Mouse (Mus musculus) B cell, adult 62 days (primary cell): ENCODE data around the gene Tekt3. TPM values are rescaled to one million over a fixed set of nuclear protein-coding genes. Genes with fewer than 3 reads are reported as not detected.

Experiments
- total RNA-seq: library from RNA; stranded (reverse); gene quantifications from 4 replicates; pipeline ENCODE4 v1.2.4, GENCODE M21; 2023

The Tekt3 gene
- not detected in 4 replicates for total RNA-seq

DNA sequence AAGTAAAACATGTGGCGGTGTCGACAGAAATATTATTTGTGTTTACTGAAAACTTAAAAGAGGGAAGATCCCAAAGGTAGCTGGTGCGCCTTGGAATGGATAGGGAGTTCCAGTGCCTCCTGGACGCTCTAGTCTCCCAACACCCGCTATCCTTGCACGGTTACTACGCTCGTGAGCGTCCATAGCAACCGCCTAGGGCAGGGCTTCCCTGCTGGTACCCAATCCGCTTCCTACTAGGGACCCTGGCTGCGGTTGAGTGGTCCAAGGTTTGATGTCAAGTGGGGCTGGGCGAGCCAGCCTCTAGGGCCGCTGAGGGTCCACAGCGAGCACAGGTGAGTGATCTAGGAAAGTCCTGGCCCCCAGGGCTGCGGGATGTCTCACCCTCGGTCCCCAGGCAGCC is at the start of gene Tekt3:
TSS of gene Tekt3 (plus strand) at position 209 of the 400 bp plus-strand sequence.

DNA sequence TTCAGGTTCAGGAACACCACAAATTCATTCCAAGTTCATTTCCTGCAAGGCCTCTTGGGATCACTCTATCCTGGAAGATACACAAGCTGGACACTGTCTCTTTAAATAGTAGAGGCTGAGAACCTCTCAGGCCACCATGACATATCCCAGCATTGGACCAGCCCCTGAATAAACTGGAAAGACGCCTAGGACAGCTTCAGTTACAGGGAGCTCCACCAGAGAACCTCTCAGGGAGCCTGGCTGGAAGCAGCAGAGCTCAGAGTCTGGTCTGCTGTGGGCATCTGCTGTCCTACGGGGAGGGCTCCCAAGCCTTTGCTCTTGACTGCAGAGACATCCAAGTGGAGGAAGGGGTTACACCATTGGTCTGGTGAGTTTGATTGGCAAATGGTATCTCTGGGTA is 67.3 kb downstream of the Tekt3 start, which contains the start of gene Pmp22:
TSS of gene Pmp22 (plus strand) at position 199 of the 400 bp plus-strand sequence.

Other genes starting within 250 kb of the Tekt3 start
- gene Trim16, start 241.4 kb upstream of the Tekt3 start, total RNA-seq, result 1.4 to 2.6 TPM (median 2.0 TPM) in 4 replicates
- 7.7 to 14.0 TPM (median 8.9 TPM) in 4 replicates for gene Fbxw10, start 214.6 kb upstream of the Tekt3 start, total RNA-seq
- gene Tvp23b, start 182.2 kb upstream of the Tekt3 start, total RNA-seq, result 11.0 to 16.8 TPM (median 14.7 TPM) in 4 replicates
- not detected in 4 replicates for gene Cdrt4, start 110.5 kb upstream of the Tekt3 start, total RNA-seq
- 0.86 to 3.1 TPM (median 1.1 TPM) in 4 replicates for gene Pmp22, start 67.3 kb downstream of the Tekt3 start, total RNA-seq